Mouse (Mus musculus) liver, embryonic 12.5 days (tissue): ENCODE measurements at regions not wholly inside any gene's neighbourhood (a gene's known extent, or its start where the extent isn't known, plus 50 kb on each side); places are given as distances from the start of the nearest gene placed in this dataset.

Experiments
- ATAC-seq: fragments of 200-750 bp; cut with Nextera tagmentation; 2 replicates; pipeline ENCODE4 v1.8.0; 2017; ENCODE audit warnings: moderate number of reproducible peaks, mild to moderate bottlenecking, moderate library complexity
- H3K27ac ChIP-seq: fragments of 300-500 bp; sonication (generic); 2 replicates; pipeline ENCODE4 v1.5.1; 2016; ENCODE audit warnings: mild to moderate bottlenecking
- H3K27me3 ChIP-seq: fragments of 300-500 bp; sonication (generic); replicated peaks from 2 replicates; pipeline ENCODE4 v1.6.1; 2016; ENCODE audit warnings: mild to moderate bottlenecking, moderate library complexity
- H3K36me3 ChIP-seq: fragments of 300-500 bp; sonication (generic); 2 replicates; pipeline ENCODE4 v1.6.1; 2016; ENCODE audit warnings: mild to moderate bottlenecking, moderate library complexity
- H3K4me1 ChIP-seq: fragments of 300-500 bp; sonication (generic); 2 replicates; pipeline ENCODE4 v1.6.1; 2016
- H3K4me2 ChIP-seq: fragments of 300-500 bp; sonication (generic); 2 replicates; pipeline ENCODE4 v1.6.1; 2016; ENCODE audit warnings: mild to moderate bottlenecking, moderate library complexity
- H3K4me3 ChIP-seq: fragments of 300-500 bp; sonication (generic); 2 replicates; pipeline ENCODE4 v1.5.1; 2016; ENCODE audit warnings: mild to moderate bottlenecking, moderate library complexity
- H3K9ac ChIP-seq: fragments of 300-500 bp; sonication (generic); 2 replicates; pipeline ENCODE4 v1.6.1; 2016; ENCODE audit warnings: mild to moderate bottlenecking, moderate library complexity
- H3K9me3 ChIP-seq: fragments of 300-500 bp; sonication (generic); replicated peaks from 2 replicates; pipeline ENCODE4 v1.6.1; 2016; ENCODE audit warnings: mild to moderate bottlenecking, moderate library complexity
- WGBS: fragments of 180-500 bp; shearing (Covaris S2); methylation state at CpG from one replicate; pipeline ENCODE4 v1.1.7; 2016; ENCODE audit not compliant: insufficient replicate concordance; 5-methylcytosine and 5-hydroxymethylcytosine counted together

- H3K27ac ChIP-seq: no peak overlapping the region
- no peak for ATAC-seq
- 18% methylated on average over 5 of the region's 5 CpGs for WGBS
Measured at GRCm38 (mm10) chr17:80891656-80892055, 52.8 kb upstream of the Tmem178 start.

GRCm38 (mm10) chr17:80889095-80889494 is 55.3 kb upstream of the Tmem178 start:
- peak; percentile 37; the same call in 1 of the 2 replicates for ATAC-seq
- WGBS: 64% methylated on average over 4 of the region's 4 CpGs
- H3K4me2 ChIP-seq: no peak overlapping the region
- no peak overlapping the region for H3K4me3 ChIP-seq
- no peaks in the 10 kb centered on the region; the same call in 1 of the 2 replicates for H3K27me3 ChIP-seq
- H3K9me3 ChIP-seq: no peaks in the 10 kb centered on the region
- no peaks in the 10 kb centered on the region for H3K36me3 ChIP-seq
- H3K27ac ChIP-seq: no peak overlapping the region
- H3K4me1 ChIP-seq: peaks cover 4% of the 10 kb centered on the region; the same call in 1 of the 2 replicates
- H3K9ac ChIP-seq: no peak overlapping the region

More at GRCm38 (mm10) chr17:80891656-80892055, 52.8 kb upstream of the Tmem178 start:
- Histone ChIP-seq H3K4me1 (peaks cover 4% of the 10 kb centered on the region; the same call in 1 of the 2 replicates), H3K27me3 (no peaks in the 10 kb centered on the region), H3K36me3 (no peaks in the 10 kb centered on the region), H3K4me3 (no peak overlapping the region), H3K4me2 (no peak overlapping the region), H3K9me3 (no peaks in the 10 kb centered on the region), H3K9ac (no peak overlapping the region)

GRCm38 (mm10) chr17:80887749-80888119 is 56.7 kb upstream of the Tmem178 start:
- Histone ChIP-seq H3K9me3 (no peaks in the 10 kb centered on the region), H3K27ac (no peak overlapping the region), H3K27me3 (no peaks in the 10 kb centered on the region; the same call in 1 of the 2 replicates), H3K9ac (no peak overlapping the region), H3K4me3 (no peak overlapping the region), H3K4me1 (peaks cover 4% of the 10 kb centered on the region; the same call in 1 of the 2 replicates), H3K36me3 (no peaks in the 10 kb centered on the region), H3K4me2 (no peak overlapping the region)
- 61% methylated on average over 8 of the region's 8 CpGs for WGBS
- ATAC-seq: no peak

- no peak overlapping the region for H3K27ac ChIP-seq
- no peaks in the 10 kb centered on the region; the same call in 1 of the 2 replicates for H3K27me3 ChIP-seq
- H3K36me3 ChIP-seq: no peaks in the 10 kb centered on the region
- WGBS: 65% methylated on average over 18 of the region's 18 CpGs
- H3K9me3 ChIP-seq: no peaks in the 10 kb centered on the region
- H3K9ac ChIP-seq: no peak overlapping the region
- H3K4me3 ChIP-seq: no peak overlapping the region
- peaks cover 4% of the 10 kb centered on the region; the same call in 1 of the 2 replicates for H3K4me1 ChIP-seq
- ATAC-seq: no peak
- no peak overlapping the region for H3K4me2 ChIP-seq
Measured at GRCm38 (mm10) chr17:80887021-80887748, 57.2 kb upstream of the Tmem178 start.

- WGBS: 35% methylated on average over 3 of the region's 3 CpGs
- Histone ChIP-seq H3K27ac (no peak overlapping the region), H3K9ac (no peak overlapping the region), H3K4me2 (no peak overlapping the region), H3K4me3 (no peak overlapping the region), H3K27me3 (no peaks in the 10 kb centered on the region; the same call in 1 of the 2 replicates), H3K36me3 (no peaks in the 10 kb centered on the region), H3K9me3 (no peaks in the 10 kb centered on the region), H3K4me1 (peaks cover 4% of the 10 kb centered on the region; the same call in 1 of the 2 replicates)
- ATAC-seq: no peak
Measured at GRCm38 (mm10) chr17:80886211-80886701, 58.2 kb upstream of the Tmem178 start.

GRCm38 (mm10) chr17:80885706-80886105 is 58.7 kb upstream of the Tmem178 start:
- H3K27ac ChIP-seq: no peak overlapping the region
- H3K9ac ChIP-seq: no peak overlapping the region
- no peaks in the 10 kb centered on the region for H3K36me3 ChIP-seq
- peaks cover 4% of the 10 kb centered on the region; the same call in 1 of the 2 replicates for H3K4me1 ChIP-seq
- H3K4me3 ChIP-seq: no peak overlapping the region
- no peak overlapping the region for H3K4me2 ChIP-seq
- no peaks in the 10 kb centered on the region for H3K9me3 ChIP-seq
- ATAC-seq: no peak
- no peaks in the 10 kb centered on the region; the same call in 1 of the 2 replicates for H3K27me3 ChIP-seq
- WGBS: 61% methylated on average over 9 of the region's 9 CpGs

GRCm38 (mm10) chr17:80884886-80885285 is 59.5 kb upstream of the Tmem178 start:
- no peaks in the 10 kb centered on the region for H3K36me3 ChIP-seq
- H3K9me3 ChIP-seq: no peaks in the 10 kb centered on the region
- H3K27ac ChIP-seq: no peak overlapping the region
- WGBS: 63% methylated on average over 2 of the region's 2 CpGs
- no peak overlapping the region for H3K9ac ChIP-seq
- H3K4me2 ChIP-seq: no peak overlapping the region
- H3K4me1 ChIP-seq: peaks cover 4% of the 10 kb centered on the region; the same call in 1 of the 2 replicates
- no peaks in the 10 kb centered on the region; the same call in 1 of the 2 replicates for H3K27me3 ChIP-seq
- H3K4me3 ChIP-seq: no peak overlapping the region
- ATAC-seq: no peak

GRCm38 (mm10) chr17:80882476-80882875 is 62.0 kb upstream of the Tmem178 start:
- Histone ChIP-seq H3K36me3 (no peaks in the 10 kb centered on the region), H3K4me2 (no peak overlapping the region), H3K4me3 (no peak overlapping the region), H3K27ac (no peak overlapping the region), H3K9me3 (no peaks in the 10 kb centered on the region), H3K27me3 (no peaks in the 10 kb centered on the region; the same call in 1 of the 2 replicates), H3K9ac (no peak overlapping the region), H3K4me1 (no peaks in the 10 kb centered on the region)
- WGBS: 64% methylated on average over 3 of the region's 3 CpGs
- ATAC-seq: no peak

- Histone ChIP-seq H3K4me2 (no peak overlapping the region), H3K27me3 (no peaks in the 10 kb centered on the region; the same call in 1 of the 2 replicates), H3K4me1 (no peaks in the 10 kb centered on the region), H3K27ac (no peak overlapping the region), H3K4me3 (no peak overlapping the region), H3K9ac (no peak overlapping the region), H3K9me3 (no peaks in the 10 kb centered on the region), H3K36me3 (no peaks in the 10 kb centered on the region)
- WGBS: 48% methylated on average over 4 of the region's 4 CpGs
- no peak for ATAC-seq
Measured at GRCm38 (mm10) chr17:80880325-80880724, 64.1 kb upstream of the Tmem178 start.

GRCm38 (mm10) chr17:80875352-80876044 is 68.9 kb upstream of the Tmem178 start:
- no peaks in the 10 kb centered on the region for H3K27me3 ChIP-seq
- no peak for ATAC-seq
- WGBS: 36% methylated on average over 7 of the region's 7 CpGs

GRCm38 (mm10) chr17:80870965-80871364 is 73.5 kb upstream of the Tmem178 start:
- 54% methylated on average over 4 of the region's 4 CpGs for WGBS
- no peak for ATAC-seq
- H3K27ac ChIP-seq: no peak overlapping the region
- no peaks in the 10 kb centered on the region for H3K36me3 ChIP-seq
- H3K4me1 ChIP-seq: no peaks in the 10 kb centered on the region
- H3K9ac ChIP-seq: no peak overlapping the region
- H3K4me2 ChIP-seq: no peak overlapping the region
- H3K27me3 ChIP-seq: no peaks in the 10 kb centered on the region
- no peaks in the 10 kb centered on the region for H3K9me3 ChIP-seq
- H3K4me3 ChIP-seq: no peak overlapping the region

More at GRCm38 (mm10) chr17:80875352-80876044, 68.9 kb upstream of the Tmem178 start:
- Histone ChIP-seq H3K36me3 (no peaks in the 10 kb centered on the region), H3K4me1 (no peaks in the 10 kb centered on the region), H3K27ac (no peak overlapping the region), H3K4me2 (no peak overlapping the region), H3K9me3 (no peaks in the 10 kb centered on the region), H3K4me3 (no peak overlapping the region), H3K9ac (no peak overlapping the region)

GRCm38 (mm10) chr17:80862338-80862737 is 82.1 kb upstream of the Tmem178 start:
- ATAC-seq: no peak
- H3K9ac ChIP-seq: no peak overlapping the region
- no peaks in the 10 kb centered on the region for H3K36me3 ChIP-seq
- H3K4me1 ChIP-seq: no peaks in the 10 kb centered on the region
- H3K27ac ChIP-seq: no peak overlapping the region
- H3K9me3 ChIP-seq: no peaks in the 10 kb centered on the region
- WGBS: 70% methylated on average over 8 of the region's 8 CpGs
- H3K27me3 ChIP-seq: no peaks in the 10 kb centered on the region
- H3K4me3 ChIP-seq: no peak overlapping the region
- H3K4me2 ChIP-seq: no peak overlapping the region
